Mouse (Mus musculus): ENCODE data around the gene Parp11. TPM values are rescaled to one million over a fixed set of nuclear protein-coding genes. Genes with fewer than 3 reads are reported as not detected.

The Parp11 gene
- total RNA-seq, 2 experiments from 2014 or later = 11.0 to 25.2 TPM

- peak; percentile 73 for ATAC-seq (ENCODE audit: poor library complexity, severe bottlenecking)
Observed at GRCm38 (mm10) chr6:127541617-127542374, 95.2 kb downstream of the Parp11 start.

Other genes starting within 250 kb of the Parp11 start
- gene Cracr2a, start 114.5 kb downstream of the Parp11 start, total RNA-seq (2015) = 6.2 and 7.6 TPM in 2 replicates
- gene Cracr2a, start 114.5 kb downstream of the Parp11 start, total RNA-seq (2017) = 8.0 and 12.6 TPM in 2 replicates

All from megakaryocyte, adult 5-6 weeks (primary cell).